Mouse (Mus musculus) spleen, adult 2 months (tissue): Measurements from ENCODE around the gene Tmprss6. TPM values are rescaled to one million over a fixed set of nuclear protein-coding genes. Genes with fewer than 3 reads are reported as not detected.

ENCODE experiments used
- DNase-seq, 2 experiments: peaks; one replicate each; pipeline versions ENCODE4 v3.0.0 to v3.0.0-alpha.2; 2012 to 2021; ENCODE audit warnings: low spot score in 2 of 2, low read depth in 1 of 2
- H3K27ac ChIP-seq: fragments of 200-500 bp; 2 replicates; pipeline ENCODE4 v1.5.1; 2012; ENCODE audit warnings: low read length, inconsistent platforms; ENCODE audit not compliant: insufficient read depth
- H3K27me3 ChIP-seq: fragments of 200-500 bp; 2 replicates; pipeline ENCODE4 v1.6.1; 2012; ENCODE audit warnings: mild to moderate bottlenecking, moderate library complexity, low read length, inconsistent platforms; ENCODE audit not compliant: control insufficient read depth, insufficient read depth
- H3K36me3 ChIP-seq: fragments of 200-500 bp; 2 replicates; pipeline ENCODE4 v1.6.1; 2012; ENCODE audit warnings: mild to moderate bottlenecking, low read length, inconsistent platforms; ENCODE audit not compliant: control insufficient read depth, insufficient read depth
- H3K4me1 ChIP-seq: fragments of 200-500 bp; 2 replicates; pipeline ENCODE4 v1.6.1; 2011; ENCODE audit warnings: inconsistent platforms; ENCODE audit not compliant: control insufficient read depth, insufficient read depth, insufficient read length
- H3K4me3 ChIP-seq: fragments of 200-500 bp; 2 replicates; pipeline ENCODE4 v1.5.1; 2011; ENCODE audit warnings: mild to moderate bottlenecking, inconsistent platforms; ENCODE audit not compliant: insufficient read depth, insufficient read length; ENCODE audit errors: extremely low read depth
- CTCF ChIP-seq: fragments of 200-500 bp; IDR thresholded peaks from 2 replicates; pipeline ENCODE4 v1.5.1; 2011; ENCODE audit warnings: mild to moderate bottlenecking, inconsistent platforms; ENCODE audit not compliant: insufficient read depth, insufficient read length, insufficient replicate concordance; ENCODE audit errors: extremely low read depth
- POLR2A ChIP-seq: fragments of 200-500 bp; IDR thresholded peaks from 2 replicates; pipeline ENCODE4 v1.6.1; 2011; ENCODE audit warnings: low read depth, low read length, inconsistent platforms
- WGBS: fragments of 180-500 bp; shearing (Covaris S2); methylation state at CpG from one replicate; pipeline ENCODE4 v1.1.7; 2018; 5-methylcytosine and 5-hydroxymethylcytosine counted together
- polyA plus RNA-seq: library from polyadenylated mRNA; depleted of rRNA; stranded (reverse); fragments of >200 nt; gene quantifications from 2 replicates; pipeline ENCODE4 v1.2.3, GENCODE M21; 2012

The Tmprss6 gene
- polyA plus RNA-seq, 1 experiment: 0.21 TPM

- no peak for DNase-seq
- Histone ChIP-seq H3K27ac (no peak overlapping the region), H3K27me3 (no peaks in the 10 kb centered on the region), H3K4me1 (no peaks in the 10 kb centered on the region), H3K36me3 (no peaks in the 10 kb centered on the region), H3K4me3 (no peak overlapping the region)
- WGBS: 52% methylated on average over 6 of the region's 6 CpGs
- TF ChIP-seq CTCF (no peak), POLR2A (no peak)
These were observed 1.6 kb downstream of the Tmprss6 start for GRCm38 (mm10) chr15:78466809-78467208.

- no peak for TF ChIP-seq POLR2A
- Histone ChIP-seq H3K27me3 (no peaks in the 10 kb centered on the region), H3K4me1 (no peaks in the 10 kb centered on the region), H3K4me3 (no peak overlapping the region), H3K36me3 (no peaks in the 10 kb centered on the region), H3K27ac (no peak overlapping the region)
- no peak for DNase-seq
- WGBS: 10% methylated on average over 2 of the region's 2 CpGs
These were observed 5.5 kb downstream of the Tmprss6 start for GRCm38 (mm10) chr15:78462981-78463380.

- Histone ChIP-seq H3K4me3 (no peak overlapping the region), H3K27me3 (no peaks in the 10 kb centered on the region), H3K36me3 (no peaks in the 10 kb centered on the region), H3K27ac (no peak overlapping the region), H3K4me1 (no peaks in the 10 kb centered on the region)
- WGBS: 71% methylated on average over 10 of the region's 10 CpGs
- DNase-seq: no peak
- TF ChIP-seq CTCF (no peak), POLR2A (no peak)
These were observed 11.2 kb downstream of the Tmprss6 start for GRCm38 (mm10) chr15:78457193-78457592.

GRCm38 (mm10) chr15:78456051-78456450, 12.4 kb downstream of the Tmprss6 start:
- H3K27me3 ChIP-seq: no peaks in the 10 kb centered on the region
- no peak for DNase-seq
- H3K4me1 ChIP-seq: no peaks in the 10 kb centered on the region
- no peak overlapping the region for H3K27ac ChIP-seq
- no peak for TF ChIP-seq CTCF
- TF ChIP-seq POLR2A: no peak
- no peak overlapping the region for H3K4me3 ChIP-seq
- whole genome bisulfite sequencing: 87% methylated on average over 7 of the region's 7 CpGs
- no peaks in the 10 kb centered on the region for H3K36me3 ChIP-seq

GRCm38 (mm10) chr15:78455168-78455567, 13.3 kb downstream of the Tmprss6 start:
- 69% methylated on average over 4 of the region's 4 CpGs for WGBS
- DNase-seq: no peak
- H3K36me3 ChIP-seq: no peaks in the 10 kb centered on the region
- H3K4me1 ChIP-seq: no peaks in the 10 kb centered on the region
- TF ChIP-seq CTCF (no peak), POLR2A (no peak)
- no peaks in the 10 kb centered on the region for H3K27me3 ChIP-seq
- H3K27ac ChIP-seq: no peak overlapping the region
- H3K4me3 ChIP-seq: no peak overlapping the region

- Histone ChIP-seq H3K4me1 (no peaks in the 10 kb centered on the region; the same call in 1 of the 2 replicates), H3K36me3 (no peaks in the 10 kb centered on the region), H3K27me3 (no peaks in the 10 kb centered on the region), H3K4me3 (no peak overlapping the region), H3K27ac (no peak overlapping the region)
- no peak for DNase-seq
- 79% methylated on average over 3 of the region's 3 CpGs for WGBS
- TF ChIP-seq POLR2A: no peak
- no peak for TF ChIP-seq CTCF
These were observed 15.5 kb downstream of the Tmprss6 start for GRCm38 (mm10) chr15:78452929-78453328.

GRCm38 (mm10) chr15:78451201-78451600, 17.2 kb downstream of the Tmprss6 start:
- no peak for TF ChIP-seq POLR2A
- TF ChIP-seq CTCF: no peak
- Histone ChIP-seq H3K4me1 (no peaks in the 10 kb centered on the region; the same call in 1 of the 2 replicates), H3K27ac (no peak overlapping the region), H3K4me3 (no peak overlapping the region), H3K36me3 (no peaks in the 10 kb centered on the region), H3K27me3 (no peaks in the 10 kb centered on the region)
- WGBS: 50% methylated on average over 2 of the region's 2 CpGs
- no peak for DNase-seq

- no peaks in the 10 kb centered on the region; the same call in 1 of the 2 replicates for H3K4me1 ChIP-seq
- H3K36me3 ChIP-seq: no peaks in the 10 kb centered on the region
- no peak for DNase-seq
- H3K27ac ChIP-seq: no peak overlapping the region
- no peak for TF ChIP-seq CTCF
- TF ChIP-seq POLR2A: no peak
- 75% methylated on average over 6 of the region's 6 CpGs for WGBS
- H3K4me3 ChIP-seq: no peak overlapping the region
- H3K27me3 ChIP-seq: no peaks in the 10 kb centered on the region
These were observed 18.0 kb downstream of the Tmprss6 start for GRCm38 (mm10) chr15:78450419-78450768.
